Mouse (Mus musculus) myocyte (in vitro differentiated cells): Measurements from ENCODE around the gene Capzb.

ENCODE experiments used
- CEBPB ChIP-seq: IDR thresholded peaks from 2 replicates; pipeline ENCODE4 v1.6.1; 2011; ENCODE audit warnings: mild to moderate bottlenecking, moderate library complexity; ENCODE audit not compliant: poor library complexity, insufficient read depth, severe bottlenecking
- E2F4 ChIP-seq: IDR thresholded peaks from one replicate; pipeline ENCODE4 v1.6.1; 2011; ENCODE audit warnings: mild to moderate bottlenecking, control low read depth, moderate library complexity; ENCODE audit not compliant: insufficient read depth
- MAX ChIP-seq: IDR thresholded peaks from one replicate; pipeline ENCODE4 v1.6.1; 2011; ENCODE audit warnings: low read depth, mild to moderate bottlenecking, control low read depth
- MYOD1 ChIP-seq, 3 experiments: IDR thresholded peaks; one replicate each; pipeline ENCODE4 v1.6.1; 2011; ENCODE audit warnings: control low read depth in 2 of 3, low read depth in 2 of 3, mild to moderate bottlenecking in 2 of 3, moderate library complexity in 1 of 3; ENCODE audit not compliant: insufficient read length in 2 of 3, control insufficient read depth in 1 of 3
- POLR2A ChIP-seq: IDR thresholded peaks from one replicate; pipeline ENCODE4 v1.6.1; 2011; ENCODE audit warnings: low read depth, mild to moderate bottlenecking, control low read depth, moderate library complexity; ENCODE audit not compliant: insufficient read length
- POLR2AphosphoS2 ChIP-seq: IDR thresholded peaks from one replicate; pipeline ENCODE4 v1.6.1; 2011; ENCODE audit warnings: low read depth, control low read depth; ENCODE audit not compliant: insufficient read length
- REST ChIP-seq: IDR thresholded peaks from one replicate; pipeline ENCODE4 v1.6.1; 2011; ENCODE audit warnings: mild to moderate bottlenecking, control low read depth, moderate library complexity; ENCODE audit not compliant: insufficient read depth, insufficient read length
- TCF12 ChIP-seq: IDR thresholded peaks from one replicate; pipeline ENCODE4 v1.6.1; 2011; ENCODE audit warnings: mild to moderate bottlenecking, control low read depth; ENCODE audit not compliant: poor library complexity, insufficient read depth, severe bottlenecking
- USF1 ChIP-seq: IDR thresholded peaks from one replicate; pipeline ENCODE4 v1.6.1; 2011; ENCODE audit warnings: low read depth, mild to moderate bottlenecking, control low read depth, moderate library complexity

- TF ChIP-seq POLR2A, result no peak
- TF ChIP-seq MYOD1 (IDR thresholded peaks at IDR 0.05; ENCODE audit: control insufficient read depth in 1 of 3, insufficient read length in 2 of 3, low read depth in 2 of 3), result no peak
- no peak for TF ChIP-seq MAX
- no peak for TF ChIP-seq TCF12
- TF ChIP-seq USF1, result peak; percentile 19
- TF ChIP-seq POLR2AphosphoS2, result no peak
- TF ChIP-seq CEBPB, result no peak
- no peak for TF ChIP-seq REST
- TF ChIP-seq E2F4, result no peak
Measured at GRCm38 (mm10) chr4:139298671-139299366, 106.1 kb downstream of the Capzb start.
